Mouse (Mus musculus) brain, embryonic 14.5 days (tissue): ENCODE measurements at regions not wholly inside any gene's neighbourhood (a gene's known extent, or its start where the extent isn't known, plus 50 kb on each side); places are given as distances from the start of the nearest gene placed in this dataset.

Experiments used
- CTCF ChIP-seq: fragments of 200-500 bp; IDR thresholded peaks from 2 replicates; pipeline ENCODE4 v1.5.1; 2012; ENCODE audit warnings: inconsistent platforms, mild to moderate bottlenecking, moderate library complexity, borderline replicate concordance; ENCODE audit not compliant: insufficient read depth, insufficient read length; ENCODE audit errors: extremely low read depth
- POLR2A ChIP-seq: fragments of 200-500 bp; IDR thresholded peaks from 2 replicates; pipeline ENCODE4 v1.6.1; 2012; ENCODE audit warnings: mild to moderate bottlenecking, inconsistent platforms, borderline replicate concordance; ENCODE audit not compliant: poor library complexity, insufficient read depth, insufficient read length, severe bottlenecking; ENCODE audit errors: extremely low read depth

DNA sequence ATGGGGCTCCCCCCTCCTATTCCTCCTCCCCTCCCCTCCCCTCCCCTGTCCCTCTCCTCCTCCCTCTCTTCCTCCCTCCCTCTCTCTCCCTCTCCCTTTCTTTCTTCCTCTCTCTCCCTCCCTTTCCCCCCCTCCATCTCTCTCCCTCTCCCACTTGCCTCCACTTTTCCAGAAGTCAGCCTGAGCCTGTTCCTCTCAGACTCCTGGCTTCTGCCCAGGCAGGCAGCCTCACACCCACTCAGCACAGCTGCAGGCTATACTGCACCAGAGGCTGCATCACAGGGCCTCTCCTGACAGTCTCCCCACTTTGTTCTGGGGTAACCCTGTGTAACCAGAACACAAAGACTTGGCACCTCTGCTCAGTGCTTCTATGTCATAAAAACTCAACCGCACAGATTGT is 346.3 kb downstream of the Agtpbp1 start:
- TF ChIP-seq CTCF (no peak), POLR2A (no peak)
